Mouse (Mus musculus) CD4-positive helper T cell, adult 2 months (primary cell): ENCODE measurements around the gene Psmd6.

Experiments
- DNase-seq: peaks from one replicate; pipeline ENCODE4 v3.0.0-alpha.2; 2012; ENCODE audit warnings: low read depth, missing footprints, low spot score

The Psmd6 gene

GRCm38 (mm10) chr14:14064486-14065141 is 56.2 kb downstream of the Psmd6 start:
- DNase-seq = no peak

GRCm38 (mm10) chr14:14063382-14063781 is 57.4 kb downstream of the Psmd6 start:
- no peak for DNase-seq

- DNase-seq = no peak
Measured at GRCm38 (mm10) chr14:14062531-14063245, 58.1 kb downstream of the Psmd6 start.
